9 mouse cellular contexts compared by ENCODE assay signal in the genomic region with DNA sequence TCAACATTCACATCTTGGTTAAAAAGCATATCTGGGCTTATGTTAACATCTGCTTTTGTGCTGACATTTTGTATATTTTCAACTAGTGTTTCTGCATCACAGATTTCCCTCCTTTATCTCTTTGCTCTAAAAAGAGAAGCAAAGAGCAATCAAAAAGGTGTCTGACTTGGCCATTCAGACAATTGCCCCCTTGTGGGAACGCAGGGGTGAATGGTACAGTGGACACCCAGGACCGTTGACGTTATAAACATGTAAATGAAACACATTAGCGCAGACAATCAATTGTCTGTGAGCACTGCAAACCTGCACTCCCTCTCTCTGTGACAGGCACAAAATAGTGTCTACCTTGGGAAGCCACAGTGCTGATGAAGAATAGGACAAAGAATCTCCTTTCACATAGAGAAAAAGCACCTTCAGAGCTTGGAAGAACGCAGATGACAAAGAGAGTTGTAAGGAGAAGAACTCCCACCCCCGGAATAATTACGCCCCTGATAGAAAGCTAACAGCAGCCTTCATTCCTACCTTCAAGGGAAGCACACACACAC. TPM values are rescaled to one million over a fixed set of nuclear protein-coding genes. Genes with fewer than 3 reads are reported as not detected.
A peak's percentile ranks its signal among the peaks of the same experiment; 100 is the strongest.
DNase-seq lines count a peak whose midpoint lies in the region; ATAC-seq lines count a peak whose summit lies in the region.
"Had no signal": no experiment of that assay in that cellular context is flagged by ENCODE, and none has a peak within 500 bp of the region (broad histone marks: within the 10 kb centered on the region; RNA-seq: fewer than 3 reads in every experiment).

No protein-coding gene starts in this region.

- H3K36me3 ChIP-seq in heart, embryonic 14.5 days (ENCODE audit: control insufficient read depth, insufficient read depth, low read length), result peaks cover 7% of the 10 kb centered on the region; the same call in 1 of the 2 replicates
- no peaks in the 10 kb centered on the region for H3K36me3 ChIP-seq in forebrain, embryonic 15.5 days
- peaks cover 21% of the 10 kb centered on the region; the same call in 1 of the 2 replicates for H3K36me3 ChIP-seq in macrophage (ENCODE audit: inconsistent target)
- H3K36me3 ChIP-seq: limb, embryonic 12.5 days had no signal

- ATAC-seq in heart, embryonic 14.5 days (ENCODE audit: insufficient number of reproducible peaks, insufficient read depth, low FRiP score, low read depth), result no peak
- ATAC-seq in forebrain, embryonic 15.5 days (replicated peaks), result no peak

- H3K9me3 ChIP-seq in heart, embryonic 14.5 days (ENCODE audit: control insufficient read depth, low read length), result no peaks in the 10 kb centered on the region
- no peaks in the 10 kb centered on the region for H3K9me3 ChIP-seq in forebrain, embryonic 15.5 days
- H3K9me3 ChIP-seq: limb, embryonic 12.5 days had no signal

- no peaks in the 10 kb centered on the region for H3K27me3 ChIP-seq in heart, embryonic 14.5 days (ENCODE audit: control insufficient read depth, insufficient read depth, low read length)
- no peaks in the 10 kb centered on the region for H3K27me3 ChIP-seq in forebrain, embryonic 15.5 days

- no peak overlapping the region for H3K4me3 ChIP-seq in heart, embryonic 14.5 days (ENCODE audit: control insufficient read depth in 1 of 2, insufficient read depth in 1 of 2, low read depth in 1 of 2, low read length in 2 of 2)
- H3K4me3 ChIP-seq in forebrain, embryonic 15.5 days, result peak overlapping the region; percentile 26
- no peak overlapping the region for H3K4me3 ChIP-seq in macrophage (ENCODE audit: inconsistent target)
- H3K4me3 ChIP-seq: limb, embryonic 12.5 days had no signal

- no peak overlapping the region for H3K9ac ChIP-seq in heart, embryonic 14.5 days (ENCODE audit: low read length)
- H3K9ac ChIP-seq in forebrain, embryonic 15.5 days (replicated peaks), result peak overlapping the region; percentile 53
- H3K9ac ChIP-seq: limb, embryonic 12.5 days had no signal

- H3K27ac ChIP-seq in heart, embryonic 14.5 days (replicated peaks in 1 of 2; ENCODE audit: control insufficient read depth in 1 of 2, insufficient read depth in 1 of 2, low read depth in 2 of 2, low read length in 2 of 2), result 0 out of 4 replicates have a peak overlapping the region, but pooled peaks of 1 of the 2 experiments have one; percentile 34
- peak overlapping the region; percentile 81 for H3K27ac ChIP-seq in forebrain, embryonic 15.5 days (replicated peaks)
- H3K27ac ChIP-seq in macrophage, result peak overlapping the region; percentile 99
- H3K27ac ChIP-seq: limb, embryonic 12.5 days had no signal

- 41% methylated on average over 7 of the region's 7 CpGs for WGBS in heart, embryonic 14.5 days
- 5% methylated on average over 7 of the region's 7 CpGs for WGBS in forebrain, embryonic 15.5 days
- 80% methylated on average over 7 of the region's 7 CpGs for WGBS in macrophage (ENCODE audit: missing documents)

- DNase-seq in heart, adult 8-10 months (ENCODE audit: low spot score), result no peak
- peak; percentile 9 for DNase-seq in R1 (ENCODE audit: low read depth, low spot score)
- no peak for DNase-seq in frontal cortex, postnatal 25 days (ENCODE audit: low spot score in 2 of 2)
- DNase-seq in left cerebral cortex, adult 8-10 months (ENCODE audit: low spot score in 2 of 2), result no peak
- no peak for DNase-seq in adrenal gland, adult 8-10 months

- peaks cover 97% of the 10 kb centered on the region for H3K79me2 ChIP-seq in macrophage (ENCODE audit: inconsistent target)

- peaks cover 24 to 85% of the 10 kb centered on the region in 2 experiments for H3K4me1 ChIP-seq in heart, embryonic 14.5 days (ENCODE audit: control insufficient read depth in 2 of 2, insufficient read depth in 2 of 2, low read length in 2 of 2)
- peaks cover 79% of the 10 kb centered on the region for H3K4me1 ChIP-seq in forebrain, embryonic 15.5 days

- peak overlapping the region; percentile 48 for H3K4me2 ChIP-seq in heart, embryonic 14.5 days (ENCODE audit: low read length)
- H3K4me2 ChIP-seq in forebrain, embryonic 15.5 days (replicated peaks), result peak overlapping the region; percentile 70
- H3K4me2 ChIP-seq: limb, embryonic 12.5 days had no signal

RNA-seq across cellular contexts. Expression of gene Zeb2, which starts 12.6 kb away (rescaled TPM):
- polyA plus RNA-seq in heart, embryonic 14.5 days (2014; fragmentation: Nextera tagmentation; extraction: Ambion mirVana), result 22.0 and 22.2 TPM in 2 replicates
- total RNA-seq in heart, adult 8-10 months (2022), result 10 to 100 TPM; 41.1 to 54.9 (median 50.8) TPM
- 106 and 119 TPM in 2 replicates for polyA plus RNA-seq in forebrain, embryonic 15.5 days (2015; fragmentation: Nextera tagmentation; extraction: Ambion mirVana)
- total RNA-seq in macrophage (2018; cell fraction: chromatin; rRNA removed), result 1,000 to 10,000 TPM; 2,413 to 6,939 (median 3,772) TPM
- total RNA-seq in macrophage (2018; cell fraction: cytosol; rRNA removed), result 100 to 1,000 TPM; 305 to 558 (median 425) TPM
- total RNA-seq in macrophage (2018; cell fraction: nucleus; rRNA removed), result 1,000 to 10,000 TPM; 1,334 to 4,677 (median 2,196) TPM
- polyA plus RNA-seq in macrophage (2018), result 134 to 164 TPM (median 138 TPM) in 3 replicates
- 100 to 1,000 TPM; 162 to 184 (median 166) TPM for total RNA-seq in left cerebral cortex, adult 8-10 months (2022)
- total RNA-seq in adrenal gland, adult 8-10 months (2022), result 100 to 1,000 TPM; 131 to 156 (median 144) TPM
